Comparison of ENCODE assay signal across 32 mouse cellular contexts in the genomic region with DNA sequence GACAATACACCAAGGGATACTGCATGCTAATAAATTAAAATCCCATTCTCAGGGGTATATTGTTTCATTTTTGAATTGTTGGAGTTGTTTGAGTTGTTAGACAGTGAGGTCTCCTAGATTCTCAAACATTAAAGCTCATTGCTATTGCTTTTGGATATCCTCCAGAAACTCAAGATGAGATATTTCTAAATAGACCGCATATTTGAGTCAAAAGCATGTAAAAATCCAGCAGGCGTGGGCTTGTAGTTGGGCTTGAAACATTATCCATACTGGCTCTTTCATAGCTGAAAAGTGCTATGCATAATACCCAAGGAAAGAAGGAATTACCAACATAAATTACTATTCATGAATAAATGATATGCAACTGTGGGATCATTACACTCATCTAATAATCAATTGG.
DNase-seq lines count a peak whose midpoint lies in the region; ATAC-seq and TF ChIP-seq lines count a peak whose summit lies in the region.
"Had no signal": no experiment of that assay in that cellular context is flagged by ENCODE, and none has a peak within 500 bp of the region (broad histone marks: within the 10 kb centered on the region; RNA-seq: fewer than 3 reads in every experiment).

No protein-coding gene starts in this region.

- H3K27me3 ChIP-seq in kidney, postnatal 0 days (ENCODE audit: insufficient read depth, low read length), result no peaks in the 10 kb centered on the region
- H3K27me3 ChIP-seq: embryonic facial prominence, embryonic 15.5 days; forebrain, embryonic 13.5 days; heart, embryonic 12.5 days; heart, embryonic 15.5 days; hindbrain, embryonic 13.5 days; intestine, embryonic 15.5 days had no signal

- ATAC-seq in kidney, postnatal 0 days (replicated peaks; ENCODE audit: low FRiP score, low read depth), result no peak
- ATAC-seq: activated CD4-positive, CD25-positive, alpha-beta regulatory T cell, adult 4 months; CD4-positive, CD25-positive, alpha-beta regulatory T cell, adult 4 months; forebrain, embryonic 13.5 days; forebrain, embryonic 16.5 days; hindbrain, embryonic 16.5 days; intestine, embryonic 15.5 days had no signal

- H3K4me1 ChIP-seq in kidney, postnatal 0 days (replicated peaks; ENCODE audit: insufficient read depth, low read length), result no peaks in the 10 kb centered on the region
- H3K4me1 ChIP-seq: embryonic facial prominence, embryonic 15.5 days; forebrain, embryonic 10.5 days; forebrain, embryonic 13.5 days; heart, embryonic 12.5 days; heart, embryonic 15.5 days; hindbrain, embryonic 10.5 days; hindbrain, embryonic 13.5 days; intestine, embryonic 15.5 days had no signal

- H3K36me3 ChIP-seq in kidney, postnatal 0 days (ENCODE audit: insufficient read depth, low read length), result no peaks in the 10 kb centered on the region
- H3K36me3 ChIP-seq: embryonic facial prominence, embryonic 15.5 days; forebrain, embryonic 10.5 days; heart, embryonic 12.5 days; heart, embryonic 15.5 days; hindbrain, embryonic 10.5 days; hindbrain, embryonic 13.5 days; intestine, embryonic 15.5 days had no signal

- 61% methylated on average over 2 of the region's 2 CpGs for WGBS in kidney, postnatal 0 days

- no peak overlapping the region for H3K4me3 ChIP-seq in kidney, postnatal 0 days (replicated peaks; ENCODE audit: low read depth, low read length)
- H3K4me3 ChIP-seq: embryonic facial prominence, embryonic 15.5 days; erythroblast, embryonic 14.5 days; forebrain, embryonic 10.5 days; forebrain, embryonic 13.5 days; heart, embryonic 12.5 days; heart, embryonic 15.5 days; hindbrain, embryonic 10.5 days; hindbrain, embryonic 13.5 days; intestine, embryonic 15.5 days had no signal

- H3K9me3 ChIP-seq in kidney, postnatal 0 days (replicated peaks; ENCODE audit: low read length), result no peaks in the 10 kb centered on the region
- H3K9me3 ChIP-seq: embryonic facial prominence, embryonic 15.5 days; forebrain, embryonic 10.5 days; forebrain, embryonic 13.5 days; heart, embryonic 12.5 days; heart, embryonic 15.5 days; hindbrain, embryonic 10.5 days; hindbrain, embryonic 13.5 days; intestine, embryonic 15.5 days had no signal

- no peak overlapping the region for H3K27ac ChIP-seq in kidney, postnatal 0 days
- H3K27ac ChIP-seq: embryonic facial prominence, embryonic 15.5 days; forebrain, embryonic 10.5 days; forebrain, embryonic 13.5 days; heart, embryonic 15.5 days; hindbrain, embryonic 10.5 days; hindbrain, embryonic 13.5 days; intestine, embryonic 15.5 days had no signal

- peak; percentile 68 for DNase-seq in kidney, postnatal 0 days (ENCODE audit: low spot score)
- no peak for DNase-seq in kidney, postnatal 14 days
- peak; percentile 7 for DNase-seq in 3T3-L1 (ENCODE audit: low read depth, low spot score)
- peak; percentile 2 for DNase-seq in brain, adult 2 months (ENCODE audit: low read depth, low spot score)
- DNase-seq in fibroblast of lung, adult 2 months (ENCODE audit: low read depth), result peak; percentile 20
- DNase-seq in spleen, postnatal 36 days (ENCODE audit: low spot score in 2 of 2), result no peak
- no peak for DNase-seq in adrenal gland, adult (ENCODE audit: inconsistent age in 2 of 2, low spot score in 1 of 2)
- DNase-seq: adrenal gland, postnatal 10 days; adrenal gland, postnatal 36 days; cerebellum, adult 11-12 months; cerebellum, adult 8-10 months; cerebellum, postnatal 10 days; cerebellum, postnatal 36 days; embryo, embryonic 11 days; gastrocnemius, postnatal 10 days; gastrocnemius, postnatal 36 days; heart, adult 11 months; heart, postnatal 10 days; heart, postnatal 36 days had no signal

- no peak overlapping the region for H3K9ac ChIP-seq in kidney, postnatal 0 days (ENCODE audit: low read depth, low read length)
- H3K9ac ChIP-seq: embryonic facial prominence, embryonic 15.5 days; forebrain, embryonic 13.5 days; heart, embryonic 12.5 days; heart, embryonic 15.5 days; hindbrain, embryonic 13.5 days; intestine, embryonic 15.5 days had no signal

- no peak for TF ChIP-seq CTCF in kidney, postnatal 0 days (IDR thresholded peaks at IDR 0.05; ENCODE audit: low read depth)

- no peak overlapping the region for H3K4me2 ChIP-seq in kidney, postnatal 0 days (ENCODE audit: low read length)
- H3K4me2 ChIP-seq: embryonic facial prominence, embryonic 15.5 days; forebrain, embryonic 13.5 days; heart, embryonic 12.5 days; heart, embryonic 15.5 days; hindbrain, embryonic 13.5 days; intestine, embryonic 15.5 days had no signal

Comparison
In these comparisons a context has a peak if more than half of its experiments do, and no peak if none do; other contexts are left out.
1. DNase-seq: peak in kidney, postnatal 0 days (single experiment), 3T3-L1 (single experiment), brain, adult 2 months (single experiment) and fibroblast of lung, adult 2 months (single experiment); none in kidney, postnatal 14 days (single experiment), spleen, postnatal 36 days (0 of 2) and adrenal gland, adult (0 of 2).